Mouse (Mus musculus) heart, embryonic 13.5 days (tissue): ENCODE measurements at regions not wholly inside any gene's neighbourhood (a gene's known extent, or its start where the extent isn't known, plus 50 kb on each side); places are given as distances from the start of the nearest gene placed in this dataset.

ENCODE experiments used
- ATAC-seq: fragments of 200-750 bp; cut with Nextera tagmentation; 2 replicates; pipeline ENCODE4 v1.8.0; 2017; ENCODE audit warnings: moderate TSS enrichment; ENCODE audit not compliant: insufficient number of reproducible peaks, low FRiP score, low TSS enrichment; ENCODE audit errors: extremely low read depth
- H3K27ac ChIP-seq: fragments of 300-500 bp; sonication (generic); replicated peaks from 2 replicates; pipeline ENCODE4 v1.5.1; 2015; ENCODE audit warnings: moderate library complexity, mild to moderate bottlenecking, inconsistent platforms
- H3K27me3 ChIP-seq: fragments of 300-500 bp; sonication (generic); replicated peaks from 2 replicates; pipeline ENCODE4 v1.6.1; 2015; ENCODE audit warnings: mild to moderate bottlenecking, inconsistent platforms
- H3K36me3 ChIP-seq: fragments of 300-500 bp; sonication (generic); 2 replicates; pipeline ENCODE4 v1.6.1; 2015; ENCODE audit warnings: mild to moderate bottlenecking, inconsistent platforms
- H3K4me1 ChIP-seq: fragments of 300-500 bp; sonication (generic); 2 replicates; pipeline ENCODE4 v1.6.1; 2015; ENCODE audit warnings: inconsistent platforms
- H3K4me2 ChIP-seq: fragments of 300-500 bp; sonication (generic); 2 replicates; pipeline ENCODE4 v1.6.1; 2015; ENCODE audit warnings: inconsistent platforms, mild to moderate bottlenecking, moderate library complexity
- H3K4me3 ChIP-seq: fragments of 300-500 bp; sonication (generic); 2 replicates; pipeline ENCODE4 v1.5.1; 2015; ENCODE audit warnings: moderate library complexity, mild to moderate bottlenecking, inconsistent platforms
- H3K9ac ChIP-seq: fragments of 300-500 bp; sonication (generic); 2 replicates; pipeline ENCODE4 v1.6.1; 2015; ENCODE audit warnings: inconsistent platforms, mild to moderate bottlenecking, moderate library complexity
- H3K9me3 ChIP-seq: fragments of 300-500 bp; sonication (generic); 2 replicates; pipeline ENCODE4 v1.6.1; 2016; ENCODE audit warnings: inconsistent platforms
- WGBS: fragments of 180-500 bp; shearing (Covaris S2); methylation state at CpG from one replicate; pipeline ENCODE4 v1.1.7; 2015; ENCODE audit warnings: mixed read lengths; 5-methylcytosine and 5-hydroxymethylcytosine counted together

- Histone ChIP-seq H3K9ac (peak overlapping the region; percentile 29; the same call in 1 of the 2 replicates), H3K9me3 (no peaks in the 10 kb centered on the region), H3K4me3 (peak overlapping the region; percentile 24), H3K27ac (no peak overlapping the region), H3K36me3 (no peaks in the 10 kb centered on the region), H3K4me1 (peaks cover 16% of the 10 kb centered on the region), H3K27me3 (no peaks in the 10 kb centered on the region), H3K4me2 (peak overlapping the region; percentile 61)
- 16% methylated on average over 18 of the region's 18 CpGs for WGBS
- no peak; the same call in 1 of the 2 replicates for ATAC-seq
These were observed 298.5 kb downstream of the Nr2f2 start for GRCm38 (mm10) chr7:70067828-70068719.

- Histone ChIP-seq H3K36me3 (no peaks in the 10 kb centered on the region), H3K4me3 (no peak overlapping the region), H3K27me3 (no peaks in the 10 kb centered on the region), H3K9me3 (no peaks in the 10 kb centered on the region), H3K4me2 (no peak overlapping the region), H3K9ac (no peak overlapping the region), H3K27ac (no peak overlapping the region), H3K4me1 (peaks cover 16% of the 10 kb centered on the region)
- 76% methylated on average over 5 of the region's 5 CpGs for WGBS
- no peak for ATAC-seq
These were observed 299.5 kb downstream of the Nr2f2 start for GRCm38 (mm10) chr7:70067071-70067470.

GRCm38 (mm10) chr7:70066448-70066847 lies 300.1 kb downstream of the Nr2f2 start:
- WGBS: 77% methylated on average over 7 of the region's 7 CpGs
- no peaks in the 10 kb centered on the region for H3K36me3 ChIP-seq

GRCm38 (mm10) chr7:70065471-70066130 lies 300.9 kb downstream of the Nr2f2 start:
- no peak overlapping the region for H3K4me3 ChIP-seq
- peaks cover 16% of the 10 kb centered on the region for H3K4me1 ChIP-seq
- H3K9me3 ChIP-seq: no peaks in the 10 kb centered on the region
- 69% methylated on average over 11 of the region's 11 CpGs for WGBS
- no peak for ATAC-seq
- H3K27ac ChIP-seq: no peak overlapping the region
- no peaks in the 10 kb centered on the region for H3K27me3 ChIP-seq
- no peak overlapping the region for H3K4me2 ChIP-seq
- H3K9ac ChIP-seq: no peak overlapping the region
- H3K36me3 ChIP-seq: no peaks in the 10 kb centered on the region

More at GRCm38 (mm10) chr7:70066448-70066847, 300.1 kb downstream of the Nr2f2 start:
- Histone ChIP-seq H3K27me3 (no peaks in the 10 kb centered on the region), H3K27ac (no peak overlapping the region), H3K9ac (no peak overlapping the region), H3K4me3 (no peak overlapping the region), H3K4me1 (peaks cover 16% of the 10 kb centered on the region), H3K9me3 (no peaks in the 10 kb centered on the region), H3K4me2 (no peak overlapping the region)
- no peak for ATAC-seq

GRCm38 (mm10) chr7:70047415-70047753 lies 319.2 kb downstream of the Nr2f2 start:
- H3K4me3 ChIP-seq: no peak overlapping the region

GRCm38 (mm10) chr7:70046691-70047414 lies 319.7 kb downstream of the Nr2f2 start:
- no peak overlapping the region for H3K9ac ChIP-seq
- H3K27me3 ChIP-seq: no peaks in the 10 kb centered on the region
- H3K4me3 ChIP-seq: no peak overlapping the region
- H3K9me3 ChIP-seq: no peaks in the 10 kb centered on the region
- WGBS: 53% methylated on average over 17 of the region's 17 CpGs
- no peak overlapping the region for H3K4me2 ChIP-seq
- no peaks in the 10 kb centered on the region for H3K36me3 ChIP-seq
- no peaks in the 10 kb centered on the region for H3K4me1 ChIP-seq
- no peak for ATAC-seq
- no peak overlapping the region for H3K27ac ChIP-seq

More at GRCm38 (mm10) chr7:70047415-70047753, 319.2 kb downstream of the Nr2f2 start:
- ATAC-seq: no peak
- no peak overlapping the region for H3K27ac ChIP-seq
- H3K4me1 ChIP-seq: no peaks in the 10 kb centered on the region
- 84% methylated on average over 5 of the region's 5 CpGs for WGBS
- no peaks in the 10 kb centered on the region for H3K27me3 ChIP-seq
- no peaks in the 10 kb centered on the region for H3K36me3 ChIP-seq
- H3K4me2 ChIP-seq: no peak overlapping the region
- H3K9me3 ChIP-seq: no peaks in the 10 kb centered on the region
- no peak overlapping the region for H3K9ac ChIP-seq

GRCm38 (mm10) chr7:70037011-70037410 lies 329.5 kb downstream of the Nr2f2 start:
- WGBS: 77% methylated on average over 1 of the region's 1 CpGs
- Histone ChIP-seq H3K36me3 (no peaks in the 10 kb centered on the region), H3K4me1 (no peaks in the 10 kb centered on the region), H3K4me2 (no peak overlapping the region), H3K9me3 (no peaks in the 10 kb centered on the region), H3K27ac (no peak overlapping the region), H3K4me3 (no peak overlapping the region), H3K27me3 (no peaks in the 10 kb centered on the region), H3K9ac (no peak overlapping the region)
- no peak for ATAC-seq

- no peak for ATAC-seq
- no peaks in the 10 kb centered on the region for H3K9me3 ChIP-seq
- H3K27ac ChIP-seq: no peak overlapping the region
- H3K27me3 ChIP-seq: no peaks in the 10 kb centered on the region
- H3K4me2 ChIP-seq: no peak overlapping the region
- no peak overlapping the region for H3K4me3 ChIP-seq
- no peaks in the 10 kb centered on the region for H3K36me3 ChIP-seq
- no peak overlapping the region for H3K9ac ChIP-seq
- no peaks in the 10 kb centered on the region for H3K4me1 ChIP-seq
- 82% methylated on average over 2 of the region's 2 CpGs for WGBS
These were observed 333.7 kb downstream of the Nr2f2 start for GRCm38 (mm10) chr7:70032857-70033256.

- H3K9ac ChIP-seq: no peak overlapping the region
- no peak for ATAC-seq
- WGBS: 61% methylated on average over 2 of the region's 2 CpGs
- no peaks in the 10 kb centered on the region for H3K4me1 ChIP-seq
- H3K36me3 ChIP-seq: no peaks in the 10 kb centered on the region
- no peak overlapping the region for H3K27ac ChIP-seq
- no peak overlapping the region for H3K4me2 ChIP-seq
- no peaks in the 10 kb centered on the region for H3K27me3 ChIP-seq
- H3K9me3 ChIP-seq: no peaks in the 10 kb centered on the region
- no peak overlapping the region for H3K4me3 ChIP-seq
These were observed 337.2 kb downstream of the Nr2f2 start for GRCm38 (mm10) chr7:70029311-70029710.

- Histone ChIP-seq H3K4me2 (no peak overlapping the region), H3K9me3 (no peaks in the 10 kb centered on the region), H3K27me3 (no peaks in the 10 kb centered on the region), H3K36me3 (no peaks in the 10 kb centered on the region), H3K9ac (no peak overlapping the region), H3K4me3 (no peak overlapping the region), H3K27ac (no peak overlapping the region), H3K4me1 (no peaks in the 10 kb centered on the region)
- ATAC-seq: no peak
These were observed 341.0 kb downstream of the Nr2f2 start for GRCm38 (mm10) chr7:70025527-70025926.

- Histone ChIP-seq H3K36me3 (no peaks in the 10 kb centered on the region), H3K27me3 (no peaks in the 10 kb centered on the region), H3K27ac (no peak overlapping the region), H3K9ac (no peak overlapping the region), H3K4me3 (no peak overlapping the region), H3K4me2 (no peak overlapping the region), H3K4me1 (no peaks in the 10 kb centered on the region), H3K9me3 (no peaks in the 10 kb centered on the region)
- no peak for ATAC-seq
These were observed 349.9 kb downstream of the Nr2f2 start for GRCm38 (mm10) chr7:70016611-70017010.
